Mouse (Mus musculus) left cerebral cortex, postnatal 10 days (tissue): ENCODE data around the gene Gm4787. TPM values are rescaled to one million over a fixed set of nuclear protein-coding genes. Genes with fewer than 3 reads are reported as not detected.
A peak's percentile ranks its signal among the peaks of the same experiment; 100 is the strongest.
"Not testable (repeated sequence)": the region's sequence is repeated elsewhere in the genome, so short reads cannot be mapped to it uniquely, and the experiment has no call there.

ENCODE experiments used
- DNase-seq, 2 experiments: peaks; one replicate each; pipeline ENCODE4 v3.0.0; 2021 to 2022; ENCODE audit warnings: low spot score in 2 of 2, mixed read lengths in 1 of 2; ENCODE audit errors: extremely low spot score in 1 of 2
- intact Hi-C: fragments of 180-260 bp; cut with DNase I; formaldehyde crosslinking; loops from one replicate; pipeline ENCODE4 v1.15.1; 2025
- total RNA-seq, 2 experiments: library from RNA; stranded (reverse); gene quantifications; 2 replicates each; pipeline ENCODE4 v1.2.3; 2021

The Gm4787 gene
- 1 to 10 TPM; 1.2 TPM for total RNA-seq

- intact Hi-C loops, DNase-seq: not testable (repeated sequence)
These were observed at the start of gene Gm4787 for GRCm38 (mm10) chr12:81379364-81379763. Gm4787 (minus strand) TSS chr12:81379464.

GRCm38 (mm10) chr12:81421846-81422245 lies 42.6 kb upstream of the Gm4787 start, which contains the start of gene Adam4:
Adam4 (minus strand) TSS chr12:81421946.
- no peak for DNase-seq
- intact Hi-C loops: no loop called here

GRCm38 (mm10) chr12:81413211-81413610 lies 33.9 kb upstream of the Gm4787 start:
- DNase-seq: peak; percentile 33 to 54
- intact Hi-C loops: no loop called here

GRCm38 (mm10) chr12:81408966-81409365 lies 29.7 kb upstream of the Gm4787 start:
- no peak for DNase-seq
- intact Hi-C loops: no loop called here

- intact Hi-C loops: loop anchor here (2.0 kb wide), 2 partner anchors 203 to 419 kb away; no protein-coding TSS in a partner anchor
- DNase-seq: peak; percentile 61 to 71
These were observed 22.9 kb upstream of the Gm4787 start for GRCm38 (mm10) chr12:81402187-81402586.

- intact Hi-C loops: loop anchor here (5.0 kb wide), 2 partner anchors 107 to 127 kb away; no protein-coding TSS in a partner anchor
- no peak for DNase-seq
These were observed 45.4 kb downstream of the Gm4787 start for GRCm38 (mm10) chr12:81333841-81334240.

- DNase-seq: peak; percentile 66 to 68
- intact Hi-C loops: loop anchor here (5.0 kb wide), 2 partner anchors 106 to 126 kb away; no protein-coding TSS in a partner anchor
These were observed 46.3 kb downstream of the Gm4787 start, which contains the start of gene Slc8a3 for GRCm38 (mm10) chr12:81332875-81333421. Slc8a3 (minus strand) TSS chr12:81333180.

GRCm38 (mm10) chr12:81331937-81332874 lies 47.1 kb downstream of the Gm4787 start:
- intact Hi-C loops: loop anchor here (5.0 kb wide), 2 partner anchors 105 to 125 kb away; no protein-coding TSS in a partner anchor
- DNase-seq: peak; percentile 60 to 76

GRCm38 (mm10) chr12:81331046-81331638 lies 48.1 kb downstream of the Gm4787 start:
- intact Hi-C loops: loop anchor here (5.0 kb wide), 2 partner anchors 104 to 124 kb away; no protein-coding TSS in a partner anchor
- no peak for DNase-seq

Other genes starting within 250 kb of the Gm4787 start
- 10 to 100 TPM; 37.5 to 40.7 TPM for gene Slc8a3, start 46.3 kb downstream of the Gm4787 start, total RNA-seq
- gene Adam4, start 42.5 kb upstream of the Gm4787 start, total RNA-seq: 1 to 10 TPM; 2.3 to 3.1 TPM
- 10 to 100 TPM; 35.9 to 42.5 TPM for gene Cox16, start 105.7 kb upstream of the Gm4787 start, total RNA-seq
- 10 to 100 TPM; 36.1 to 39.1 TPM for gene Gm20498, start 153.4 kb upstream of the Gm4787 start, total RNA-seq
- gene Synj2bp, start 153.4 kb upstream of the Gm4787 start, total RNA-seq: 10 to 100 TPM; 17.9 to 21.9 TPM
- under 1 TPM; 0.30 TPM for gene Adam21, start 189.0 kb upstream of the Gm4787 start, total RNA-seq
- gene Med6, start 215.5 kb upstream of the Gm4787 start, total RNA-seq: 10 to 100 TPM; 22.1 to 24.9 TPM